Mouse (Mus musculus) olfactory bulb, adult 2 months (tissue): Measurements from ENCODE around the gene Foxk1. TPM values are rescaled to one million over a fixed set of nuclear protein-coding genes. Genes with fewer than 3 reads are reported as not detected.

Source experiments
- H3K27ac ChIP-seq: fragments of 200-500 bp; 2 replicates; pipeline ENCODE4 v1.5.1; 2012; ENCODE audit warnings: low read depth, low read length; ENCODE audit not compliant: insufficient read depth
- H3K4me1 ChIP-seq: fragments of 200-500 bp; 2 replicates; pipeline ENCODE4 v1.6.1; 2012; ENCODE audit warnings: low read length; ENCODE audit not compliant: control insufficient read depth, insufficient read depth
- H3K4me3 ChIP-seq: fragments of 200-500 bp; 2 replicates; pipeline ENCODE4 v1.5.1; 2012; ENCODE audit warnings: mild to moderate bottlenecking, low read depth, low read length, moderate library complexity; ENCODE audit not compliant: insufficient read depth
- CTCF ChIP-seq: fragments of 200-500 bp; IDR thresholded peaks from 2 replicates; pipeline ENCODE4 v1.5.1; 2012; ENCODE audit warnings: low read depth, mild to moderate bottlenecking, low read length, moderate library complexity; ENCODE audit not compliant: insufficient read depth
- POLR2A ChIP-seq: fragments of 200-500 bp; IDR thresholded peaks from 2 replicates; pipeline ENCODE4 v1.6.1; 2012; ENCODE audit warnings: mild to moderate bottlenecking, low read depth, low read length, moderate library complexity; ENCODE audit not compliant: insufficient read depth
- WGBS: fragments of 180-500 bp; shearing (Covaris S2); methylation state at CpG from one replicate; pipeline ENCODE4 v1.1.7; 2018; 5-methylcytosine and 5-hydroxymethylcytosine counted together
- polyA plus RNA-seq: library from polyadenylated mRNA; stranded (reverse); fragments of >200 nt; gene quantifications from 2 replicates; pipeline ENCODE4 v1.2.4, GENCODE M21; 2012; ENCODE audit warnings: low replicate concordance; ENCODE audit not compliant: missing spikeins, insufficient read depth, insufficient read length

The Foxk1 gene
- polyA plus RNA-seq, 1 experiment: not detected

DNA sequence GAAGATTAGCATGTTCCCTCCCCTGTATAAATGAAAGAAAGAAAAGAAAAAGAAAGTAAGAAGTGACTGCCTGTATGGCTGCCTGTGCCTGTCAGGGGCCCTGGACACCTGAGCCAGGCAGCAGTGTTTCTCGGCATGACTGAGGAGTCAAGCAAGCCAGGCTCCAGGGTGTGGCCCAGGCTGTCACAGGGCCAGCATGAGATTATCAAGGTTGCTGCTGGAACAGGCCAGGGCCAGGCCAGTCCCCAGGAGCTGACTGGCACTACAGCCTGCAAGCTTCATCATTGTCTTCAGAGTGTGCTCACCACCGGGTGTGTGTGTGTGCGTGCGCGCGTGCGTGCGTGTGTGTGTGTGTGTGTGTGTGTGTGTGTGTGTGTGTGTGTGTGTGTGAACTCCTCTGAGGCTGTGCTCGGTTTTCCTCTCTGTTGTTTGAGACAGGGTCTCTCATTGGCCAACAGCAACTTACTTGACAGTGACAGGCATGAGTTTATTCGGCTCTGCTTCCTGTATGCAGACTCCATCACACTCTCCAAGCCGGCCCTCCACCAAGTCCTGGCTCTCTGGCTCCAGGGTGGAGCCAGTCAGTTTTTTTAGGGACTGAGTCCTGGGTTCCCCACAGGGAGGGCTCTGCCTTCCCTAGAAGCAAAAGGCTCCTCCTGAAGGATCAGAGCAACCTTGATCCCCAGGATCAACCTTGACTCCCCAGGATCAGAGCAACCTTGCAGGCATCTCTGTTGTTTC lies 43.7 kb downstream of the Foxk1 start:
- TF ChIP-seq CTCF (no peak), POLR2A (no peak)
- H3K27ac ChIP-seq: no peak overlapping the region
- no peak overlapping the region for H3K4me3 ChIP-seq
- 67% methylated on average over 11 of the region's 11 CpGs for WGBS
- H3K4me1 ChIP-seq: peaks cover 48% of the 10 kb centered on the region

DNA sequence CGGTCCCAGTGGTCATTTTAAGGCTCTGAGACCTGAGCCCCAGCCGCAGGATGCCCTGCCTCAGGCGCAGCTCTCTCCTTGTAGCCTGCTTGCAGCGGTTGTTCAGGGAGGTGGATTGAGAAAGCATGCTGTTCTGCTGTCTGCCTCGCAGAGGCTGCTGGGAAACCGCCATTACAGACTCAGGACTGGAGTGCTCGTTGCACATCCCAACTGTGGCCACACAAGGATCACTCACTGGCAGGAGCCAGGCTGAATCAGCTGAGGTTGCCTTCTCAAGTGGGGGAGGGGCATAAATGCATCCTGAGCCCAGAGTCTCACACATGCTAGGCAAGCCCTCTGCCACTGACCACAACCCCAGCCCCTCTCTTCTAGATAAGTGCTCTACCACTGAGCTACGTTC lies 44.4 kb downstream of the Foxk1 start:
- TF ChIP-seq CTCF (no peak), POLR2A (no peak)
- Histone ChIP-seq H3K4me1 (peaks cover 41% of the 10 kb centered on the region), H3K4me3 (no peak overlapping the region), H3K27ac (no peak overlapping the region)
- 54% methylated on average over 8 of the region's 8 CpGs for WGBS

GRCm38 (mm10) chr5:142448076-142448475 lies 46.8 kb downstream of the Foxk1 start:
- TF ChIP-seq POLR2A (no peak), CTCF (peak; percentile 81)
- peaks cover 26% of the 10 kb centered on the region for H3K4me1 ChIP-seq
- H3K4me3 ChIP-seq: no peak overlapping the region
- no peak overlapping the region for H3K27ac ChIP-seq
- WGBS: 9% methylated on average over 9 of the region's 9 CpGs

DNA sequence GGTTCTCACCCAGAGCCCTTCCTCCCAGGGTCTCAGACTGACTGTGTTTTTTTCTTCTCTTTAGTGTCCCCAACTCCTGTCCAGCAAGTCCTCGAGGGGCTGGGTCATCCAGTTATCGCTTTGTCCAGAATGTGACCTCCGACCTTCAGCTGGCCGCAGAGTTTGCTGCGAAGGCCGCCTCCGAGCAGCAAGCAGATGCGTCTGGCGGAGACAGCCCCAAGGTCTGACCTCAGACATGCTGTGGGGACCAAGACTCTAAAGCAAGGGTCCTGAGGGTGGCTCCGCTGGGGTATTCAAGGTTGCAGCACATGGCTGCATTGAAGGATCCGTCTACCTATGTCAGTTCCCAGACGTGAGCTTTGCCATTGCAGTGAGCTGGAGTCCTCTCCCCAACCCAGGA lies 47.3 kb downstream of the Foxk1 start:
- TF ChIP-seq POLR2A: no peak
- TF ChIP-seq CTCF: no peak
- H3K4me1 ChIP-seq: peaks cover 22% of the 10 kb centered on the region
- no peak overlapping the region for H3K4me3 ChIP-seq
- WGBS: 85% methylated on average over 12 of the region's 12 CpGs
- H3K27ac ChIP-seq: no peak overlapping the region

GRCm38 (mm10) chr5:142450846-142451245 lies 49.5 kb downstream of the Foxk1 start:
- Histone ChIP-seq H3K4me3 (no peak overlapping the region), H3K27ac (no peak overlapping the region), H3K4me1 (peaks cover 11% of the 10 kb centered on the region)
- no peak for TF ChIP-seq POLR2A
- TF ChIP-seq CTCF: no peak
- 93% methylated on average over 9 of the region's 9 CpGs for WGBS

DNA sequence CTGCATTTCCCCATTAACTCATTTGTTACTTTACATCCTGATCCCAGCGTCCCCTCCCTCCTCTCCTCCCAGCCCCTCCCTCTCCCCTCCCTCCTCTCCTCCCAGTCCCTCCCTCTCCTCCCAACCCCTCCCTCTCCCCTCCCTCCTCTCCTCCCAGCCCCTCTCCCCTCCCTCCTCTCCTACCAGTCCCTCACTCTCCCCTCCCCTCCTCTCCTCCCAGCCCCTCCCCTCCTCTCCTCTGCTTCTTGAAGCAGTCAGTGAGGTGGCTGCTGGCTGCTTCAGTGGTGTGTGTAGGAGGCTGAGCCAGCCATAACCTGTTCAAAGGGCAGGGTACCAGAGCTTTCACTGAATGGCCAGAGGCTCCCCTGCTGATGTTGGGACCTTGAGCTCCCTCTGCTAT lies 50.5 kb downstream of the Foxk1 start:
- Histone ChIP-seq H3K27ac (no peak overlapping the region), H3K4me3 (no peak overlapping the region), H3K4me1 (peaks cover 11% of the 10 kb centered on the region)
- TF ChIP-seq CTCF (no peak), POLR2A (no peak)
- 20% methylated on average over 1 of the region's 1 CpGs for WGBS

GRCm38 (mm10) chr5:142453742-142454141 lies 52.4 kb downstream of the Foxk1 start:
- 92% methylated on average over 13 of the region's 13 CpGs for WGBS

DNA sequence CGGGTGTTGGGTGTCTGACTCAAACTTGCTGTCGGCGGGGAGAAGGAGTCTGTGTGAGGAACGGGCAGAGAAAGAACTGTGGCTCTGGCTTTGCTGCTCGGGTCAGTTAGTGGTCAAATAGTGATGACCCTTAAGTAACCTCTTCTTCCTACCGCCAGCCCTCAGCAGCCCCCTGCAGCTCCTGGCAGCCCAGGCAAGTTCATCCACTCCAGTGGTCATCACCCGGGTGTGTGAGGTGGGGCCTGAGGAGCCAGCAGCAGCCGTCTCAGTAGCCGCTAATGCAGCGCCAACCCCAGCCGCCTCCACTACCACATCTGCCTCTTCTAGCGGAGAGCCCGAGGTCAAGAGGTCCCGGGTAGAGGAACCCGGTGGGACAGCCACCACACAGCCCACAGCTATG lies 55.0 kb downstream of the Foxk1 start:
- no peak for TF ChIP-seq POLR2A
- TF ChIP-seq CTCF: no peak
- Histone ChIP-seq H3K27ac (no peak overlapping the region), H3K4me1 (peaks cover 8% of the 10 kb centered on the region; the same call in 1 of the 2 replicates), H3K4me3 (no peak overlapping the region)
- WGBS: 82% methylated on average over 15 of the region's 15 CpGs

More at GRCm38 (mm10) chr5:142453742-142454141, 52.4 kb downstream of the Foxk1 start:
- H3K27ac ChIP-seq: no peak overlapping the region
- no peak for TF ChIP-seq CTCF
- peaks cover 7% of the 10 kb centered on the region; the same call in 1 of the 2 replicates for H3K4me1 ChIP-seq
- H3K4me3 ChIP-seq: no peak overlapping the region

DNA sequence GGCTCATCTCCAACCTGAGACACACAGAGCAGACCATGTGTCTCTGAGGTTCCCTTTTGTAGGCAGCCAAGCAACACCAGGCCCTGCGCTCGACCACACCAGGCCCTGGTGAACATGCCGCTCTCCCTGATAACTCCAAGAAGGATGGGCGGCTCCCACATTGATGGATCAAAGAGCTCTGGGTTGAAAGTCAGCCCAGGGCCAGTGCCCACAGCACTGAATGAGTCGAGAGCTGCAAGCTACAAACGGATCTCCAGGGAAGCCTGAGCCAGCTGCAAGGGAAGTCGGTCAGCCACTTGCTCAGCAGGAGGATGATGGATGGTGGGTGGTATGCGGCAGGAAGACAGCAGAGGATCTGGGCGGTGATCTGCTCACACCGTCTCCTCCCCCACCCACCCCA lies 56.0 kb downstream of the Foxk1 start:
- peak overlapping the region; percentile 3; the same call in 1 of the 2 replicates for H3K27ac ChIP-seq

More for the DNA sequence above, 56.0 kb downstream of the Foxk1 start:
- TF ChIP-seq POLR2A (no peak), CTCF (no peak)
- Histone ChIP-seq H3K4me1 (peaks cover 5% of the 10 kb centered on the region; the same call in 1 of the 2 replicates), H3K4me3 (no peak overlapping the region)
- 62% methylated on average over 10 of the region's 10 CpGs for WGBS
